Mouse (Mus musculus) intestine, postnatal 0 days (tissue): Measurements from ENCODE around the gene Ube2j1. TPM values are rescaled to one million over a fixed set of nuclear protein-coding genes. Genes with fewer than 3 reads are reported as not detected.

Source experiments
- ATAC-seq: fragments of 200-750 bp; cut with Nextera tagmentation; 2 replicates; pipeline ENCODE4 v1.8.0; 2017; ENCODE audit warnings: mild to moderate bottlenecking, moderate TSS enrichment, moderate library complexity
- H3K27ac ChIP-seq: fragments of 300-500 bp; sonication (generic); 2 replicates; pipeline ENCODE4 v1.5.1; 2014; ENCODE audit warnings: mild to moderate bottlenecking, low read depth, low read length, moderate library complexity
- H3K27me3 ChIP-seq: fragments of 300-500 bp; sonication (generic); replicated peaks from 2 replicates; pipeline ENCODE4 v1.6.1; 2014; ENCODE audit warnings: low read length, mixed read lengths; ENCODE audit not compliant: control insufficient read depth, insufficient read depth
- H3K36me3 ChIP-seq: fragments of 300-500 bp; sonication (generic); 2 replicates; pipeline ENCODE4 v1.6.1; 2014; ENCODE audit warnings: mild to moderate bottlenecking, moderate library complexity; ENCODE audit not compliant: control insufficient read depth, insufficient read depth
- H3K4me1 ChIP-seq: fragments of 300-500 bp; sonication (generic); replicated peaks from 2 replicates; pipeline ENCODE4 v1.6.1; 2014; ENCODE audit warnings: antibody characterized with exemption, low read length, mixed read lengths; ENCODE audit not compliant: control insufficient read depth, insufficient read depth
- H3K4me2 ChIP-seq: fragments of 300-500 bp; sonication (generic); replicated peaks from 2 replicates; pipeline ENCODE4 v1.6.1; 2014; ENCODE audit warnings: low read depth, mild to moderate bottlenecking, moderate library complexity
- H3K4me3 ChIP-seq: fragments of 300-500 bp; sonication (generic); 2 replicates; pipeline ENCODE4 v1.5.1; 2014; ENCODE audit warnings: low read depth, low read length
- H3K9ac ChIP-seq: fragments of 300-500 bp; sonication (generic); 2 replicates; pipeline ENCODE4 v1.6.1; 2014; ENCODE audit warnings: mild to moderate bottlenecking, low read depth, low read length
- H3K9me3 ChIP-seq: fragments of 300-500 bp; sonication (generic); 2 replicates; pipeline ENCODE4 v1.6.1; 2016; ENCODE audit warnings: mixed run types; ENCODE audit not compliant: control insufficient read depth
- CTCF ChIP-seq: sonication (generic); IDR thresholded peaks from 2 replicates; pipeline ENCODE4 v1.5.1; 2016; ENCODE audit warnings: low read depth, mild to moderate bottlenecking, control low read depth, antibody characterized with exemption, moderate library complexity
- WGBS: fragments of 180-500 bp; shearing (Covaris S2); extraction: QIAGEN DNeasy Blood & Tissue Kit; methylation state at CpG from one replicate; pipeline ENCODE4 v1.1.7; 2014; 5-methylcytosine and 5-hydroxymethylcytosine counted together
- polyA plus RNA-seq: library from polyadenylated mRNA; unstranded; fragments of >200 nt; fragmentation: Nextera tagmentation; extraction: Ambion mirVana; gene quantifications from 2 replicates; pipeline ENCODE4 v1.2.1, GENCODE M21; 2015

Ube2j1 gene
- polyA plus RNA-seq, 1 experiment from 2014 or later = 36.8 TPM

DNA sequence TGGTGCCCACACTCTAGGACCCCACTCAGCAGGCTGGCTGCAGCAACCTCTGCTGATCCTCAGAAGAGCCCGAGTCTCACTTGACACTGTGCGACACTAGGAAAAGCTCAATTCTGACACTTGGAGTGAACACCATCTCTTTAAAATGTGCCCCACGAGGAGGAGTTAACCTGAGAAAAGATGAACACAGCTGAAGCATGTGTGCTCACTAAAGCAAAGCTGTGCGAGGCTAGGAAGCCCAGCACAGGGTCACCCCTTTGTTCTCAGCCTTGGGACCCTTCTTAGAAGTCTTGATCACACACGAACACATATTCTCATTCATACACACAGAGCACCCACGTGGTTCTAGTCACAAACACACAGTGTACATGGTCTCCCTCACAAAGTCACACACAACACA, 33.8 kb downstream of the Ube2j1 start:
- no peak overlapping the region for H3K9ac ChIP-seq
- no peak overlapping the region for H3K27ac ChIP-seq
- H3K27me3 ChIP-seq = no peaks in the 10 kb centered on the region
- no peaks in the 10 kb centered on the region for H3K9me3 ChIP-seq
- 86% methylated on average over 6 of the region's 6 CpGs for WGBS
- H3K36me3 ChIP-seq = no peaks in the 10 kb centered on the region
- H3K4me2 ChIP-seq = no peak overlapping the region
- no peak overlapping the region for H3K4me3 ChIP-seq
- H3K4me1 ChIP-seq = no peaks in the 10 kb centered on the region
- TF ChIP-seq CTCF = no peak
- no peak for ATAC-seq

DNA sequence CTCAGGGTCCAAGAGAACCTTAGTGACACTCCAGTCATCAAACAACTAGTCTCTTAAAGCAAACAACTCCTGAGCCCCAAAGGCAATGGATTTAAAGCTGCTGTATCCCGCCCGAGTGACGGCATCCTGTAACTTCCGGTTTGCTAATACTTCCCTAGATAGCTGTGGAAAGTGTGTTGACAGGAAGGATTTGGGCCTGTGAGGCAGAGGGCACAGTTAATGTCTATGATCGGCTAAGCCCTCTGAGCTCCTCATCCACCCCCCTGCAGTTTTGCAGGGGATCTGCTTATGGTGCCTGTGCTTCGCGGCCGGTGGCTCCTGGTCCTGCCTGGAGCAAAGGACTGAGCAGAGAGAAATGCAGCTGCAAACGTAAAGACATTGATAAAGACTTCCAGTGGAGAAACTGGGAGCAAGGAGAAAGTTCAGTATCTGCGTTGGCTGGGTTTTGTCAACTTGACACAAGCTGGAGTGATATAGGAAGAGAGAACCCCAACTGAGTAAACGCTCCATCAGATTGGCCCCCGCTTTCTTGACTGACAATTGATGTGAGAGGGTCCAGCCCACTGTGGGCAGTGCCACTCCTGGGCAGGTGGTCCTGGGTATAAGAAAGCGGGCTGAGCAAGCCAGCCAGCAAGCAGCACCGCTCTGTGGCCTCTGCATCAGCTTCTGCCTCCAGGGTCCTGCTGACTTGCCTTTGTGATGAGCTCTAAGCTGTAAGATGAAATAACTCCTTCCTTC, 35.2 kb downstream of the Ube2j1 start:
- WGBS = 39% methylated on average over 14 of the region's 14 CpGs
- Histone ChIP-seq H3K9me3 (no peaks in the 10 kb centered on the region), H3K4me3 (no peak overlapping the region), H3K4me2 (peak overlapping the region; percentile 13; the same call in 1 of the 2 replicates), H3K27ac (no peak overlapping the region), H3K4me1 (no peaks in the 10 kb centered on the region), H3K27me3 (no peaks in the 10 kb centered on the region), H3K36me3 (no peaks in the 10 kb centered on the region), H3K9ac (no peak overlapping the region)
- no peak for ATAC-seq
- TF ChIP-seq CTCF = no peak

DNA sequence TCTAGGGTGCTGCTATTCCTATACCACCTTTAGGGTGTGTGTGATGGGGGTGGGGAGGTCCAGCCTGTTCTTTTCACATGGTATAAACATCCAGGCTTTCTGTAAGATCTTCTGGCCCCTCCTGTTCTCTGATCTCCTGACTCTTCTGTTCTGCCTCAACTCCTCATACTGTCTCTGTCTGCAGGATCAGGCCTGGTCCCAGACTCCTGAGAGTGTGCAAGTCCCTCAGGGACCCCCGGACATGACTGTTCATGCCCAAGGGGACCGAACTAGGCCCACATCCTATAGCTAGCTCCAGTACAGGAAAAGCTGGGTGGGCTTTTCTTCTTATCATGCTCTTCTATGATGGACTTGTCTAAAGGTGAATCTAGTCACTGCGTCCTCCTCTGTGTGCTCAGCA, 36.1 kb downstream of the Ube2j1 start:
- no peak for ATAC-seq
- H3K27ac ChIP-seq = no peak overlapping the region
- no peaks in the 10 kb centered on the region for H3K27me3 ChIP-seq
- H3K4me2 ChIP-seq = no peak overlapping the region
- no peak for TF ChIP-seq CTCF
- H3K9me3 ChIP-seq = no peaks in the 10 kb centered on the region
- H3K4me3 ChIP-seq = no peak overlapping the region
- H3K36me3 ChIP-seq = no peaks in the 10 kb centered on the region
- 90% methylated on average over 3 of the region's 3 CpGs for WGBS
- H3K4me1 ChIP-seq = no peaks in the 10 kb centered on the region
- H3K9ac ChIP-seq = no peak overlapping the region

DNA sequence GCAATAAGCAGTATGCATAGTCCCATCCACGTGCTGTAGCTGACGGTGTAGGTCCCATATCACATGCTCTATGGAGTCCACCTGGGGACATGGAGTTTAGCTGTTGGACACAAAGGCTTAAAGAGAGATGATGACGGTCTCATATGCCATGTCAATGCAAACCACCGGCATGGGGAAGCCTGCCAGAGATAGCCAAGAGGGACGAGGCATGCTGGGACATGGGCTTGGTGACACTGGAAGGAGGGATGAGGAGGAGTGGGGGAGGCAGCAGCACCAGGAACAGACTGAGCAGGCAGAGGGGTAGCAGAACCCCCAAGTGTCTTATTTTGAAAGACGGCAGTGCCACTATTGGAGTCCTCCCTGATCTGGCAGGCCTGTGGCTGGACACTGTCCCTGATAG, 36.6 kb downstream of the Ube2j1 start:
- H3K9ac ChIP-seq = no peak overlapping the region
- H3K36me3 ChIP-seq = no peaks in the 10 kb centered on the region
- no peak overlapping the region for H3K4me2 ChIP-seq
- no peak overlapping the region for H3K27ac ChIP-seq
- H3K27me3 ChIP-seq = no peaks in the 10 kb centered on the region
- H3K9me3 ChIP-seq = no peaks in the 10 kb centered on the region
- ATAC-seq = no peak
- H3K4me1 ChIP-seq = no peaks in the 10 kb centered on the region
- no peak overlapping the region for H3K4me3 ChIP-seq
- no peak for TF ChIP-seq CTCF
- 92% methylated on average over 6 of the region's 6 CpGs for WGBS

DNA sequence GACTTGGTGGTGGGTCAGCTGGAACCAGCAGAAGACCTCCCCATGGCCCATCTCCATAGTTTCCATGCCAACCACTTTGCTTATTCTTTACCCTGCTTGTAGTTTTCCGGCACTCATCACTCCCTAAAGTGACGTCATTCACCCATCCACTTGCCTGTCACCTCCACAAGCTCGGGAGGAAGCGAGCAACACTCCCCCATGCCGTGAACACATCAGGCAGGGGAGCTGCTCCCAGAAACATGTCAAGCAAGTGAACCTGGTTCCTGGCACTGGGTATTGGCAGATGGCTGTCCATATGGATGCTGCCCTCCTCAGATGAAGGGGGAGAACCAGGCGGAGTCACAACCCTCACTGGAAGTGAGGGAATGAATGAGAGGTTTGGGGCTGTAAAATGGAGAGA, 37.7 kb downstream of the Ube2j1 start:
- Histone ChIP-seq H3K4me3 (no peak overlapping the region), H3K27ac (no peak overlapping the region), H3K4me1 (no peaks in the 10 kb centered on the region), H3K36me3 (no peaks in the 10 kb centered on the region), H3K9ac (no peak overlapping the region), H3K9me3 (no peaks in the 10 kb centered on the region), H3K27me3 (no peaks in the 10 kb centered on the region), H3K4me2 (no peak overlapping the region)
- WGBS = 75% methylated on average over 6 of the region's 6 CpGs
- TF ChIP-seq CTCF = no peak
- no peak for ATAC-seq

DNA sequence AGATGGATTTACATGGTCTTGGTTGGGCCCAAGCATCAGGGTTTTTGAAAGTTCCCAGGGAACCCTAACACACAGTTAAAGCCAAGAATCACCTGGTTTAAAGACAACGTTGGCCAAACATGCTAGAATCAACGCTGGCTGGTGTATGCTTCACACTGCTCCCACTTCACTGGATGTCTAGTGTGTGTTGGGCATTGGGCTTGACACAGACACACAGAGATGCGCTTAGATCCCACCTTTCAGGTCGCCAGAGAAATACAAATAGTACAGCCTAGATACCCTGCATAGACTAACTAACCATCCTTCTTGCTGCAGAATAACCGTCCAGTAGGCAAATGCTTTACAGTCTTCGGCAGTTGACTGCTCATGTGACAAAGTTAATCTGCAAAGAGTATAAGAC, 39.1 kb downstream of the Ube2j1 start:
- H3K4me2 ChIP-seq = no peak overlapping the region
- no peak overlapping the region for H3K9ac ChIP-seq
- no peaks in the 10 kb centered on the region for H3K27me3 ChIP-seq
- no peaks in the 10 kb centered on the region for H3K4me1 ChIP-seq
- no peak overlapping the region for H3K27ac ChIP-seq
- no peaks in the 10 kb centered on the region for H3K9me3 ChIP-seq
- WGBS = 88% methylated on average over 6 of the region's 6 CpGs
- H3K4me3 ChIP-seq = no peak overlapping the region
- H3K36me3 ChIP-seq = no peaks in the 10 kb centered on the region
- ATAC-seq = no peak
- TF ChIP-seq CTCF = no peak

DNA sequence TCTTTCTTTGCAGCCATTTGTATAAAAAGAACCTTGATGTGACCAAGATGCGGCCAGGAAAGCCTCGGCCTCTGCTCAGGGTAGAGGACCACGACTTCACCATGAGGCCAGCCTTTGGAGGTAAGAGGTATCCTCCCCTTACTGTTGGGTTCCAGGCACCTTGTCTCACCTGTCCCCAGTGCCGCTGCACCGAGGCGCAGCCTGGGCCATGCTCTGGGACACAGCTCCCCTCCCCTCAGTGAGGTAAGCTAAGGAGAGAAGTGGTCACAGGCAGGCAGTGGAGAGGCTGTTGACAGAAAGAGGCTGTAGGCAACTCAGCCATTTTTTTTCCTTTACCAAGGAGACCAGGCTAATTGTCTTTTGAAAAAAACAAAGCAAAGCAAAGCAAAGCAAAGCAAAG, 40.1 kb downstream of the Ube2j1 start:
- Histone ChIP-seq H3K4me2 (no peak overlapping the region), H3K27ac (no peak overlapping the region), H3K9ac (no peak overlapping the region), H3K27me3 (no peaks in the 10 kb centered on the region), H3K9me3 (no peaks in the 10 kb centered on the region), H3K4me1 (no peaks in the 10 kb centered on the region), H3K4me3 (no peak overlapping the region), H3K36me3 (no peaks in the 10 kb centered on the region)
- WGBS = 84% methylated on average over 6 of the region's 6 CpGs
- no peak for TF ChIP-seq CTCF
- ATAC-seq = no peak
